Mouse (Mus musculus) activated CD4-positive, CD25-positive, alpha-beta regulatory T cell (primary cell): Measurements from ENCODE around the gene Arfgef2. TPM values are rescaled to one million over a fixed set of nuclear protein-coding genes. Genes with fewer than 3 reads are reported as not detected.

ENCODE experiments used
- polyA plus RNA-seq, 2 experiments: library from polyadenylated mRNA; unstranded; fragments of 100-300 nt; shearing (Covaris generic); gene quantifications; one replicate each; pipeline ENCODE4 v1.2.1; 2017

Gene Arfgef2
- 10 to 100 TPM in 1 of 2 experiments, 1 to 10 TPM in 1; 9.8 to 18.4 TPM for polyA plus RNA-seq

DNA sequence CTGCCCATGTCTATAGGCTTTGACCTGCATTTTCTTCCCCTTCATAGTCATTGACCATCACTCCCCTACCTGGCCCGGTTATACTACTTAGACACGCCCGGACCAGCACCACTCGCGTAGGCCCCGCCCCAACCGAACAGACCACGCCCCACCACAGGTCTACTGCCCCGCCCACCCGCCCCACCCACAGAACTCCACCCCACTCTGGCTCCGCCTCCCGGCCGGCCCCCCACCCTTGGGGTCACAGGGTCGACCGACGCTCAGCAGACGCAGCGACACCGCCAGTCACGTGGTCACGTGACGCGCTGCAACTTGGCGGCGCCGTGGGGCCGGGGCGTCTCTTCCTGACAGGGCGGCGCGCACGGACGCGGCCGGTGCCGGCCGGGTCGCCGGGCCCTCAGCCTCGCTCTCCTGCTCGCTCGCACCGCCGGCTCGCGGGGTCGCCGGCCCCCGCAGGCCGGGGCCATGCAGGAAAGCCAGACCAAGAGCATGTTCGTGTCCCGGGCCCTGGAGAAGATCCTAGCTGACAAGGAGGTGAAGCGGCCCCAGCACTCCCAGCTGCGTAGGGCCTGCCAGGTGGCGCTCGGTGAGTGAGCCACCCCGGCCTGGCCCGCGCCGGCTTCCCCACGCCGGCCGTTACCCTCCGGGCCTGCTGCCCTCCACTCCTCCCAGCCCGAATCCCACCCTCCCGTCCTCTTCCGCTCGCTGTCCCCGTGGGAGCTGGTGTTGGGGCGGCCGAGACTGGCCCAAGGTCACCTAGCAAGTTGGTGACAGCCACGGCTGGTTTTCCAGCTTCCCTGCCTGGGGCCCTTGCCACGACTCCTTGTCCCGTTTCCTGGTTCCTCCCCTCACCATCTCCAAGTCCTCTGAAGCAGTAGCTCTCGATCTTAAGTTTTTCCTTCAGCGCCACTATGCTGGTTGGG, at the start of gene Arfgef2:
Gene Arfgef2 (plus strand): TSS at position 339 of the 923 bp plus-strand sequence.

DNA sequence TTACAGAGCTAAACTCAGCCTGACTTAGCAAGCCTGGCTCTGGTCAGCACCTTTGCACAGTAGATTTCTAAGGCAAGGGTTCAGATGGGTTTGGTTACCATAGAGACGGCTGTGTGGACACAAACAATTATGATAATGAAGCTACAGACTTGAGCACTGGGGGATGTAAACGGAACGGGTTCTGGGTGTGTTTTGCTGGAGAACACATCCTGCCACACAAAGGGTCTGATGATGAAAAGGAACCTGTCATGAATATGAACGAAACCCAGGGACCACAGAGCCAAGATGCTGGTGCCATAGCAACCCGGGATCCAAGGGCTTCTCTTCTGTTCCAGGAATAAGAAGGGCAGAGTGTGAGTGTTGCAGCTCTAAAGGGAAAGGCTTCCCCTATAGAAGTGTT, 13.0 kb upstream of the Arfgef2 start, which contains the start of gene Trp53rkb:
Gene Trp53rkb (plus strand): TSS at position 177 of the 400 bp plus-strand sequence.

DNA sequence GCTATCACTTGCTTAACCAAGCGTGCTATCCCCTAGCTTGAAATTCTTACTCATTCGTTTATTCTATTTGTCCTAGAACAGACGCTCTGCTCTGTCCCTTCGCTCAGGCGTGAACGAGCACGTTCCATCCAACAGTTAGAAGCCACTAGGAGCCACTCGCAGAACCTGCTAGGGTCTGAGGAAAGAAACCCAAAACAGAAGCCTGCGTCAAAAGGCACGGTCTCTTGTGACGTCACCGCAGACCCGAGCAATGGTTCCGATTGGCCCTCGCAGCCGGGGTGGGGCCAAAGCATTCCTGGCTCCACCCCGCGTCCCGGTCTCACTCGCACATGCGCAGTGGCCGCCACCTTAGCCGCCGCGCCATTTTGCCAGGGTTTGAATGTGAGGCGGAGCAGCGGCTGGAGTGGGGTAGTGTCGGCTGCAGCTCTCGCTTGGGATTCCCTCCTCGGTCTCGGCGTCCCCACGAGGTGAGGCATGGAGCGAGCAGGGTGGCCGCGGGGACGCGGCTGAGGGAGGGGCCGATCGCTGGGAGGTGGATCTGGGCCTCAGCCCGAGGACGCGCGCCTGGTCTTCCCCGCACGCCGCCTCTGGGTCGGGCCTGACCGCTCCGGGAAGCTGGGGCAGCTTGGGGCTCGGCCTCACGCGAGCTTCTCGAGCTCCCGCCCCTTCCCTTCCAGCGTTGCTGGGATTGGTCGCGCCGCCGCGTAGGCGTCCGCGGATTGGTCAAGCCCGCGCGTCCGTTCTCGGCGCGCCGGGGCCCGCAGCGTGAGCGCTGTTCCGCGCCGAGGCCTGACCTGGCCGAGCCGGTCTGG, 100.5 kb downstream of the Arfgef2 start, which contains the start of gene Cse1l:
Gene Cse1l (plus strand): TSS at position 330 of the 812 bp plus-strand sequence.

Other genes starting within 250 kb of the Arfgef2 start
- 100 to 1,000 TPM in 1 of 2 experiments, 10 to 100 TPM in 1; 87.1 to 180 TPM for gene Prex1, start 91.8 kb upstream of the Arfgef2 start, polyA plus RNA-seq
- 10 to 100 TPM in 1 of 2 experiments, 1 to 10 TPM in 1; 8.3 to 10.3 TPM for gene Trp53rkb, start 13.1 kb upstream of the Arfgef2 start, polyA plus RNA-seq
- gene Cse1l, start 100.5 kb downstream of the Arfgef2 start, polyA plus RNA-seq: 10 to 100 TPM; 57.2 to 85.9 TPM
- gene Stau1, start 190.7 kb downstream of the Arfgef2 start, polyA plus RNA-seq: 10 to 100 TPM; 59.4 to 62.8 TPM
- gene Ddx27, start 209.6 kb downstream of the Arfgef2 start, polyA plus RNA-seq: 10 to 100 TPM; 66.1 to 72.9 TPM